Mouse (Mus musculus) frontal cortex, postnatal 14 days (tissue): ENCODE measurements around the gene Fam83d.

Experiments used
- DNase-seq, 2 experiments: peaks; one replicate each; pipeline ENCODE4 v3.0.0; 2022; ENCODE audit warnings: low spot score in 2 of 2

The Fam83d gene

DNA sequence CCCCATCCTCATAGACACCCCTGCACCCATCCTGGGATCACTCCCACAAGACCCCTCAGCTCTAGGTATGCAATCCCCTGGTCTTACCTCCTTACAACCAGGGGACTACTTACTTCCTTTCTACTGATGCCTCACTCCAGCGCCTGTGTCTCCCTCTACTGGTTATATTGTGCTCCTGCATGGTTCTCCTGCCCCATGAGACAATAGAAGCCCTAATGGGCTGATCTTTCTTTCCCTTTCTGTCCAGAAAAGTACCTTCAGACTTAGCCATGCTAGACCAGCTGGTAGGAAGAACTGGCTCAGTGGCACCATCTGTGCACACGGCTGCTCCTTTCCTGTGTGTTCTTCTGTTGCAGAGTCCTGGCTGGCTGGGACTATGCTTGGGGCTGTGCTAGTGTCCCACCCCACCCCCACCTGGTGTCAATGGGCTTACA lies 22.8 kb upstream of the Fam83d start:
- peak in 1 of 2 experiments; percentile 43 for DNase-seq

DNA sequence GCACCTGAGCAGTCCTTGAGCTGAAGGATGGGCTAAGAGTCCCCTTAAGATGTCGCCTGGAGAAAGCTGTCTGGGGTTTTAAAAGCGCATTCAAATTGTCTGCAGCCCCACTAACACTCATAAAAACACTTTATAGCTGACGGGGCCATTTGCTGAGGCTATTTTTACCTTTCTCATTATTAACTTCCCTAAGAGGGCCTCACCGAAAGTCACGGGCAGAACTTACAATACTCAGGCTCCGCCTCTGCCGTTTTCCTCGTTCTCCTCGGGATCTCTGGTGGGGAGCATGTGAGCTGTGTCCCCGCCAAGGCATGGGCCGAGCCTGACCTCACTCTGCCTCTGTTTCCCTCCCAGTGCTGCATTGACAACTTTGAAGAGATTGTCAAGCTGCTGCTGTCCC lies 21.7 kb upstream of the Fam83d start:
- DNase-seq = no peak

DNA sequence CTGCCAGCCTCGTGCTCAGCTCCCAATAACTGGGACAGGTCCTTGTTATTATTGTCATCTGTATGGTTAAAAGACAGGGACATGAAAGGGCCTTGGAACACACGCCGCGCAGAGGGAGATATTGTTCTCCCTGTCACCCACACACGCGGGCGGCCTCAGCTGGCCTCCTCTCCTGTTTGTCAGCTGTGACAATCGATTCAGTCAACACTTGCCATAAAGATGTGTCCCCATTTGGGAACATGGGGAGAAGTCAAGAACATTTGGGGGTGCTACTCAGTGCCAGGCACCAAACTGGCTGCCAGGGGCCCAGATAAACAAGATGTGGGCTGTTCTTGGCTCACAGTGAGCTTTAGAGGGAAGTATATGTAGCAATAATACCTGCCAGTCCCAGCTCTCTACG lies 18.5 kb upstream of the Fam83d start:
- no peak for DNase-seq

DNA sequence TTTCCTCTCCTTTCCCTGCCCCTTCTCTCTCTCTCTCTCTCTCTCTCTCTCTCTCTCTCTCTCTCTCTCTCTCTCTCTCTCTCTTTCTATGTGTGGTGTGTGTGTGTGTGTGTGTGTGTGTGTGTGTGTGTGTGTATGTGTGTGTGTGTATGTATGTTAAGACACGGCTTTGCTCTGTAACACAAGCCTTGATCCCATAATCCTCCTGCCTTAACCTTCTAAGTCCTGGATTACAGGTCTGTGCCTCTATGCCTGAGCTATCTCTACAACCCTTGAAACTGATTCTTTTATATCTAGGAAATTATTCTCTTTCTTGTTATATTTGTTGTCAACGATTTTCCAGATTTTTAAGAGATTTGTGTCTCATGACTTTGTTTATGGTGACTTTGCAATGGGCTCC lies 7.7 kb upstream of the Fam83d start:
- no peak for DNase-seq

DNA sequence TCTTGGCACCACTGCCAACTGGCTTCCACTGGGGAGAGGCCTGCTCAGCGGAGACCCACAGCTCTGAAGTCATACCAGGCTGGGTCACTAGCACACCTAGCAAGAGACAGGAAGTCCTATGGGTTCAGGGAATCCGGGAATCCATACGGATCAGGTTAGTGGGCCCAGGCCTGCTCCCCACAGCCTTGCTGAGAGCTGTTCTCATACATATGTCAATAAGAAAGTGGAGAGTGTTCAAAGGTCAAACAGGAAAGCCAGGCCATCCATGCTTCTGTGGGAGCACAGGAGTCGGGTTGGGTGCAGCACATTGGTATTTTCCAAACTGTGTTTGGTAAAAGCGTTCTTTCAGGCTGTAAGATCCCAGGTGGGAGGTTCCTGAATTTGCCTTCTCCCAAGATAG lies 5.6 kb upstream of the Fam83d start:
- no peak for DNase-seq

DNA sequence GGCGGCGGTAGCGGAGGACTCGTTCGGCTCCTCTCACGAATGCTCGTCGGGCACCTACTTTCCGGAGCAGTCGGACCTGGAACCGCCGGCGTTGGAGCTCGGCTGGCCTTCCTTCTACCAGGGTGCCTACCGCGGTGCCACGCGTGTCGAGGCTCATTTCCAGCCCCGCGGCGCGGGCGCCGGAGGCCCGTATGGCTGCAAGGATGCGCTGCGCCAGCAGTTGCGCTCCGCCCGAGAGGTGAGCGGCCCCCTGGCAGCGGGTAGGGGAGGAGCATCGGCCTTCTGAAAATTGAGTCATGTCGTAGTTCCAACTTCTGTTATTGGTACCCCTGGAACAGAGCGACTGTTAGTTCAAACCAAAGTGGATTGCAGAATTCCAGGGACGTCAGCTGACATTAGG lies 457 bp downstream of the Fam83d start:
- DNase-seq = no peak

DNA sequence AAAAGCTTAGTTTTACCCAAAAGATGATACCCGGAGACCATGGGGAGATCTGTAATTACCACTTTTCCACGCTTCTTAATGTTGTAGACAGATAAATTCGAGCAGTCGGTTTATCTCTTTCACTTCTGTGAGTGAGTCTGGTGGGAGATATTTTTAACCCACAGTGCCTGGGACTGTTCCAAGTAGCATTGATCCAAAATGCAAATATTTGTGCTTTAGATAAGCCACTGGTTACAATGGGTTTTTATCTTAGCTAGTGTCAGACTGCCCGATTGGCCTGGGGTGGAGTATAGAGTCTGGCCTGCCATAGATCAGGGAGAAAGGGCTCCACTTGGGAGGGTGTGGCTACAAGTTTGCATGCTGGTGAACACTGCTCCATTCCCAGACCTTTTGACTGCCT lies 878 bp downstream of the Fam83d start:
- no peak for DNase-seq

DNA sequence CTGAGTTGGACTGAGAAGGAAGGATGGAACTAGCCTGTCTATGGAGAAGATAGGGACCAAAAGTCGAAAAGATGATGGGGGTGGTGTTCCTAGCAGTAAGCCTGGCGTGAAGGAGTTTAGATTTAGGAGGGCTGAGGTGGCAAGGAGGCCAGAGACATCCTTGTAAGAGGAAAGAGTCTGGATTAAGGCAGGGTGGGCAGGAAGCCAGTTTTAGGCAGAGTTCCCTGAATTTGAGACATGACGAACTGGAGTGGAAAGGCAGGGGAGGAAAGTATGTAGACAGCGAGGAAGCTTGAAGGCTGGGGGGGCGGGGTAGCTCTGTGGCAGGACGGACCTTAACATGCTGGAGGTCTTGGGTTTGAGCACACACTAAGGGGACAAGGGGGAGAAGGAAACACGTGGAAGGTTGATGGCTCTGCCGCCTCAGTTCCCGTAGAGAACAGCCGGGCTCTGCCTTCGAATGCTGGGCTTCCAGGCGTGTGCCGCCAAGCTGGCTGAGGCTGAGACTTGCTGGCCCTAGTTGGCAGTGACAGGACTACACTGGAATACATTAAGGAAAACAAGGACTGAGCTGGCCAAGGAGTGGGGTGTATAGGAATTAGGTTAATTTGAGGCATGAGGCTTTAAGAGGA lies 2.3 kb downstream of the Fam83d start:
- DNase-seq = no peak

DNA sequence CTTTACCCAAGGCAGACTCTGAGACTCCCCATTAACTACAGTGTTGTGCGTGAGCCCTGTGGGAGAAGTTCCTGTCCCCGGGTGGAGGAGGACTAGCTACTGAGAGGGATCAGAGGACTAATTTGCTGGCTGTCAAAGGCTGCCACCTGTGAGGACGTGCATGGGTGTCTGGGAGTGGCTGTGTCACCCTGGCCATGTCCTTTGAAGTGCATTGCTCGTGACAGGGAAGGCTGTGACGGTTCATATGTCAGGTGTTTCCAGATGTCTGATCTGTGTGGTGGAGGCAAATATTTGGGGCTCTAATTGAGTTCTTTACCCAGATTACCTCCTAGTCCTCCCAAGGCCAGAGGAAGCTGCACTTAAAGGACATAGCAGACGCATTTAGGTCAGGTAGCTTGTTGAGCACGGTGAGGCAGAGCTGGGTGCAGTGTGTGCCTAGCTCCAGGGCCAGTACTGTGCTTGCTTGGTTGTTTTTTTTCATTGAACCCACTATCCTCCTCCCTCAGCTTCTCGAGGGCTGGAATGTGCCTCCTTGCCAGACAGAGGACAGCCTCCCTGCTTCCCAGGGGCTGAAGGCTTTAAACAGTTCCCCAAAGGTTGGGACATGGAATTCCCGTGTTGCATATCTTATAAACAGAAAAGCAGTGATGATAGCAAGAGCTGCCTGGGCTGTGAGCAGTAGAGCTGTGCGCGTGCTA lies 3.3 kb downstream of the Fam83d start:
- DNase-seq = no peak

DNA sequence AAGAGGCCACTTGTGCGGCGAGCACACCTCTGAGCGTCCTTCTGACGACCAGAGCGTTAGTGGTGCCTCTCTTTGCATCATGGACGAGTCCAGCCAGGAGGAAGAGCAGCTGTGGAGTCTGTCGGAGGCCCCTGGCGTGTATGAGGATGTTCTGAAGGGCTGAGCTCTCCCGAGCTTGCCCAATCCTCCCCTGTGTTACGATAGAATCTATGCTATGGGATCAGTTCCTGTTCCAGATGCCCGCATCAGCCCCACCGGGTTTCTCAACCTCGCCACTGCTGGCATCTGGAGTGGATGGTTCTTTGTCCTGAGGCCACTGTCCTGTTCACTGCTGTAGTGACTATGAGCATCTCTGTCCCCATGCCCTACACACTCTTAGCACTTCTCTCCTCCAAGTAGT lies 4.9 kb downstream of the Fam83d start:
- DNase-seq = no peak

DNA sequence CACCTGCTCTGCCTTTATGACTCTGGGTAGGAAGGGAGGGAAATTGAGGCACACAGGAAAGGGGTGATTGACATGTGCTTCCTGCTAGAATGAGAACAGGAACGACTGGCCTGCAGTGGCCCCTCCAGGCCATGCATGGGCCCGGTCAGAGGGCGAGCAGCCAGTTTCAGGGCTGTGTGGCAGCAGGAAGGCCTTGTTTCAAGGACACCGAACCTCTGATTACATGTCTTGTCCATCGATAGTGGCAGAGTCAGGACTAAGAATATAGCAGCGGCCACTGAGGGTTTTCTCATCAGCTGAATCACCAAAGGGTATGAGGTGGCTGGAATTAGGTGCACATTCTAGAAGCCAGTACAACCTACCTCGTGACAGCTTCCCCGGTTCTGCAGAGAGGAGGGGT lies 7.0 kb downstream of the Fam83d start:
- no peak for DNase-seq

DNA sequence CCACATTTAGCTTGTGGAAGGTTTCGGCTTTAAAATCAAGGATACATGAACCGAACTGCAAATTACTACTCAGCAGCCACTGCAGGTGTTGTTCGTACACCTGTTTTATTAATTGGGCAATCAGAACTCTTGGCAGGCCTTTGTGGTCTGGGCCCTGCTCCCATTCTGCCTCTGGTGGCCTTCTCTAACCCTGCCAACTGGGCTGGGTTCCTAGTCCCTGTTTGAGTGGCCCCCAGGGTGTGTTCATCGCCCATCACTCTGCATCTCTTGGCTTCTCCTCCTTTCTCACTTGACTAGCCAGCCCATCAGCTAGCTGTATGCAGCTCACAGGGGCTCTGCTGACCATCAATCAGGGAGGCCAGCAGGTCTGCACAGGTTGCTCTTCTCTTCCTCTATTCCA lies 8.8 kb downstream of the Fam83d start:
- no peak for DNase-seq

DNA sequence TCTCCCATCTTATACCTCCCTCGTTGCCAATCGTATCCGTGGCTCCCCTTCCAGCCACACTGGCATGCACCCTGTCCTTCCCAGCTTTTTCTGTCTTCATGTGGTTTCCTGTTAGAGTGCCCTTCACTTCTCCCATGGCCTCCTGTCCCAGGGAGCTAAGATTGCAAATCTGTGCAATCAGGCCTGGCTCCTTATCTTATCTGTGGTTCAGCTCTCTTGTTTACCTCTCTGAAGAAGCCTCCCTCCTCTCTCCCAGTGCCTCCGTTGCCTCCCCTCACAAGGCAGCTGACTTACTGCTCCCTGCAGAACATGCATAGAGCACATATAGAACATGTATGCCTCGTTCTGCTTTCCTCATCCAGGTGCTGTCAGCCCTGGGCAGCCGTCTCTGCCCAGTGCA lies 9.6 kb downstream of the Fam83d start:
- no peak for DNase-seq

DNA sequence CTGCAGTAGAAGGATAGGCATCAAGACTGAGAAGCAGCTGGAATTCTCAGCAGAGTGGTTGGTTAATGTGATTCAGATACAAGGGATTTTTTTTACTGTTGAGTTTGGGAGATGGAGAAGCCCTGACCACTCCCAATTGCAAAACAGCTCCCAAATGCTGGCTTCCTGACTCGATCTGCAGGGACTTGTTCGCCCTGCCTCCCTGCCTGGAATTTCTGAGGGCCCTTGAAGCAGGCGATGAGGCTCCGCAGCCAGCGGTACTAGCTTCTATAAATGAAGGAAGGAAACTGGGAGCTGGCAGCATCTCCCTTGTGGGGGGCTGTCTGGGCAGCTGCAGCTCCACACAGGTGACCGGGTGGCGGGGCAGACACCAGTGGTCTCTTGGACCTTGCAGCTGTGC lies 10.5 kb downstream of the Fam83d start:
- no peak for DNase-seq

DNA sequence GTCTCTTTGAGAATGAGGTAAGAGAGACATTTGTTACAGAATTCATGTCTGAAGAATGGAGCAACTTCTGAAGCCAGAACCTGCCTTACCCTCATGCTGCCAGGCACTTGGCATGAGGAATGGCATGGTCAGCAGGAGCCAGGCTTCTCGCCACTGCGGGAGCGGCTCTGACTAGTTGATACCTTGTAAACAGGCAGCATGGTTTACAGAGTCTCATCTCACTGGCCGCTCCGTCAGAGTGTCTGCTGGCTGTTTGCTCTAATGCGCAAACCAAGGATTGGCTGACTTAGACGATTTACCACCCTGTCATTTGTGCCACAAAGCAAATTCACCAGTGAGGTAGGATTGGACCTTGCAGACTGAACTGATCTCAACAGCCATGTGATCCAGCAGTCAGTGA lies 13.2 kb downstream of the Fam83d start:
- no peak for DNase-seq

DNA sequence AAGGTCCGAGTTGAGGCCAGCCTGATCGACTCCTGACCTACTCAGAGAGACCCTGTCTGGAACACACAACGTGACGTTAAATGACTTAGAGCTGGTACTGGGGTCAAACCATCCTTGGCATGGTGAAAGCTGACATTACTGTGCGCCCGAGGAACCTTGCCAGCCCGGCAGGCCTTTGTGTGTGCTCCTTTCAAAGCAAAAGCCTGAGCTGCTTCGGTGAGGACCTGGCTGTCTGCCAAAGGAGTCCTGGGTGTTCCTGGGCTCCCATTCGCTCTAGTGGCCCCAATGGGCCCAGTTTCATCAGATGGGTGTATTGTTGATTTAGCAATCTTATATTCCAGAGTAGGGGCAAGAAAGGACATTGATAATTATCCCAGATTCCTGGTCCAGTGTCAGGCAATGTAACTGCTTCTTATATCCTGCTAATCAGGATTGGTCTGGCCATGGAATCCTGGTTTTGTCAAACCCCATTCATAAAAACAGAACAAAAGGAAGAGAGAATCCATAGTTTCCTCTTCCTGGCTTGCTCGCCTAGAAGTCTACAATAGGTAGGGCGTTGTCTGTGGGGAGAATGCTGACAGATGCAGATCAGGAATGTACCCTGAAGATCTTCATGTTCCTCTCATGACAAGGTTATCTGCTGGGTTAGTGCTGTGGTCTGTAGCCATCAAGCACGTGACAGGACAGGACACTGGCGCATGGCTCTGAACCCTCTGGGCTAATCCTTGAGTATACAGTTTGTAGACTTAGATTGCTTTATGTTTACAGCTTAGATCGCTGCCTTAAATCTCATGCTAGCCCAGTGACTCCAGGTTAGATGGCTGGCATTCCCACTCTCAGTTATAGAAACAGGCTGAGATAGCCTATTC lies 19.3 kb downstream of the Fam83d start:
- no peak for DNase-seq

DNA sequence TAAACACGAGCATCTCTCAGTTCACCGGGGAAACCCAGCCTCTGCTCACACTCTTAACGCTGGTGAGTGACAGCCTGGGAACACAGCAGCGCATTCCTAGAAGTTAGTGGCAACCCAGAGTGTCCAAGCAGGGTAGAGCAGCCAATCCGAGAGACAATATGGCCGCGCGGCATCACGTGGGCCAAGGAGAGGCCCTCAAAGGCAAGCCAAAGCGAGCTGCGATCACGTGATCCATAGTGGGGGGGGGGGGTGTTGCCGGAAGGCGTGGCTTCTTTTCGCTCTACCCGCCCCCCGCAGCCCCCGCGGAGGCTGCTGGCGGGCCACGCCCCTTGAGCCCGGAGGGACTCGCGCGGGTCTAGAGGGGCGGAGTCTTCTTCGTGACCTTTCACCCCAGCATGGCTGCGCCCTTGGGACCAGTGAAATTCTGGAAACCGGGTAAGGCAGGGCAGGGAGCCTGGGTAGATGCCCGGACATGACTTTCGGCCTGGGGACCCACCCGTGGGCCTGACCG lies 26.7 kb downstream of the Fam83d start, which contains the start of gene Dhx35:
Gene Dhx35 (plus strand): TSS at position 314 of the 511 bp plus-strand sequence.
- peak; percentile 91 to 94 for DNase-seq

DNA sequence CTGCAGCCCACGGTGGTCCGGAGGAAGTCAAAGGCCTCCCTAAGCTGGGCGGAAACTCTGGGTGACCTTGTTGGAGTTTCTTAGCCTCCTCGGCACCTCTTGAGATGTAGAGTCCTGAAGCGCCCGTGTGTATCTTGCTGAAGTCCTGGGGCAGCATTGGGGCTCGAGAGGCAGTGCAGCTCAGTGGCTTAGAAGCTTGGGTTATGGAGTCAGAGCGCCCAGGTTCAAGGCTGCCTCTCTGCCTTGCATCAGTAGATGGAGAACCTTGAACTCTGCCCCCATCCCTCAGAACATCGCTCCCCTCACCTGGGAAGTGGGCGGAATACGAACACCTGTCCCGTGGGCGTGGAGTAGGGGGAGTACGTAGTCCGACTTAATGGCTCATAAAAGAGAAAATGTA lies 27.1 kb downstream of the Fam83d start:
- DNase-seq = no peak

DNA sequence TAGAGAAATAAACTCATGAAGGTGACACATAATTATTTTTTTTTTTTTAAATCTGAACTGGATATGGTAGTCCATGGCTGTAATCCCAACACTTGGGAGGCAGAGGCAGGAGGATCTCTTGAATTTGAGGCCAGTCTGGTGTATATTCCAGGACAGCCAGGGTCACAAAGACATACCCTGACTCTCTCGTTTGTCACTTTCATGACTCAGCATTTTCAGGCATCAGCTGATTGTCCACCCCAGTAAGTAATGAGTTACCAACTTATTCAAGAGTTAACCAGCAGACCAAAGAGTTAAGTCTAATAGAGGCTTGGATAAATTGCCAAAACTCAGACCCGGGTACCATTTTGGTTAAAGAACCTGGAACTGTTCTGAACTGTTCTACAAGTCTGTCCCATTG lies 28.0 kb downstream of the Fam83d start:
- DNase-seq = no peak

DNA sequence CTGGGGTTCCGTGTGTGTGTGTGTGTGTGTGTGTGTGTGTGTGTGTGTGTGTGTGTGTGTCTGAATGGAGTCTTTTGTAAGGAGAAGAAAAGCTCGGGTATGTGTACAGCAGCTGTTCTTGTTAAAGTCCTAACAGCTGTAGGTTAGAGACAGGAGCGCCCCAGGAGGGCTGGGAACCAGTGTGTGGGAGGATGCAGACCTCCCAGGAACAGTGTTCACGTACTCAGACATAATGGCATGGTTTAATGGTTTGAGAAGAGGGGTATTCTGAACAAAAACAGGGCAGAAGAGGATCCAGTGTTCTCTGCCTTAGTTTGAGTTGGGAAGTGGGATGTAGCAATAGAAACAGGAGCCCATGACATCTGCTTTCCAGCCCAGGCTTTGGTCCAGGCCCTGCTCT lies 31.4 kb downstream of the Fam83d start:
- no peak for DNase-seq

DNA sequence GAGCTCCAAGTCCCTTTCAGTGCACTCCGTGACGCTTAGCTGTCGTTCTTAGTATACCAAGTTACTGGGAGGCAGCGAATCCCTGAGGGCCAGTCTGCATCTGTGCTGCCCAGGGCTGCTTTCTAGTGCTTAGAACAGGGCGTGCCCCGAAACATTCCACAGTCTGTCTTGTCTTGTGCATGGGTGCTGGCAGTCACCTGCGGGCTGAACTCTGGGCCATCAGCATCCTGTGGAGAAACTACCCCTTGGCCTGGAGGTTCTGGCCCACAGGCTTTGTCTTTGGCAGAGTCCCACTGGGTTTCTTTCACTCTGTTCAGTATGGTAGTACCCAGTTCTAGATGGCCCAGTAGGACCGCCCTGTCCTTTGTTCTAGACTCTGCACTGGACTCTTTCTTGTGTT lies 32.9 kb downstream of the Fam83d start:
- DNase-seq = no peak

DNA sequence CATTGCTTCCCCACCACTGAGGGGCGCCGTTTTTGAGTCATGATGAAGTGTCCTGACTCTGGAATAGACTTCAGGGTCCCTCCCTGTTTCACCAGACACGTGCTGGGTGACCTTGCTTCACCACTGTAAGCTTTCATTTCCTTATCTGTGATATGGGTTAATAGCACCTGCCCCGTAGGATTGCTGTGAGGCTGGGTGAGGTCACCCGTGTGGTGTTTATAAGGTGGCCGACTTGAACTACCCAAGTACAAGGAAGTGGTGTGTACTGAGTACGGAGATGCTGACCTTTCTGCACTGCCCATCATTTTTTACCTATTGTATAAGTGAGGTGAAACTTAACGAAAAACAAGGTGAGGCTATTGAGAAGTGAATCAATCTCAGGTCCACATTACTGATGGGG lies 35.7 kb downstream of the Fam83d start:
- no peak for DNase-seq

DNA sequence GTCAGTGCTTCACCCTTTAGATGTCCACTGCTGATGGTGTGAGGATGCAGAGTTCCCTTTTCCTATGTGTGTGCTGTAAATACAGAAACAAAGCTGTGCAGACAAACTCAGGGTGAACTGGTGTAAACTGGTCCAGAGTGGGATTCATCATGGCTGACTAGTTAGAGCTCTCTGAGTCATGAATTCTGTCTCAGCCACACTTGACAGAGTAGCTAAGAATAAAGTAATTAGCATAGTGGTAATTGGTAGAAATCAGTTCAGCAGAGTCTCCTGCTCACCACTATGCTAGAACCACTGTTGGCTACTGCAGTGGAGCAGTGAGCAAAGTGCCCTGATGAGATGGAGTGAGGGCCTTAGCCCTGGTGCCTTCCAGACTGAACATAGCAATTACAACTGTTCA lies 47.8 kb downstream of the Fam83d start:
- DNase-seq = no peak
